Mouse (Mus musculus): ENCODE measurements around the gene Ubox5.
"Not testable (repeated sequence)": the region's sequence is repeated elsewhere in the genome, so short reads cannot be mapped to it uniquely, and the experiment has no call there.

The Ubox5 gene

DNA sequence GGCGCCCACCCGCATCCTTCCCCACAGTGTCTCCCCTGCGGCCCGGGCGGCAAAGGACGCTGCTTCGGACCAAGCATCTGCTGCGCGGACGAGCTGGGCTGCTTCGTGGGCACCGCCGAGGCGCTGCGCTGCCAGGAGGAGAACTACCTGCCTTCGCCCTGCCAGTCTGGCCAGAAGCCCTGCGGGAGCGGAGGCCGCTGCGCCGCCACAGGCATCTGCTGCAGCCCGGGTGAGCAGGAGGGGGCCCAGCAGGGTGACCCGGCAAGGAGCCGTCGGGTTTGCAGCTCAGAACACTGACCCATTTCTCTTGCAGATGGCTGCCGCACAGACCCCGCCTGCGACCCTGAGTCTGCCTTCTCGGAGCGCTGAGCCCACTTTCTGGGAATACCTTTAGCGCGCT, 53.3 kb downstream of the Ubox5 start:
- DNase-seq (ENCODE audit: low spot score), result not testable (repeated sequence)

DNA sequence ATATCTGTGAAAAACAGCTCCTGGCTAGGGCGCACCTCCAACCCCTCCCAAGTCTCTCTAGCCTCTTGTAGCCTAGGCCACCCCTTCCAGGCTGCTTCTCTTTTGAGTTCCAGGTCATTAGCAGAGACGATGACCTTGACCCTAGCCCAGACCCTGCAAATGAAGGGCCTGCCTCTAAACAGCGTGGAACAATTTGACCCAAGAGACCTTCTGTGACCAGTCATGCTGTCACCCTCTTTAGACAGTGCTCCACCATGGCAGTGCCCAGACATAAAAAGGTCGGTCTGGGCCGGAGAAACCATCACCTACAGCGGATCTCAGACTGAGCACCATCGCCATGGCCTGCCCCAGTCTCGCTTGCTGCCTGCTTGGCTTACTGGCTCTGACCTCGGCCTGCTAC, 54.0 kb downstream of the Ubox5 start, which contains the start of gene Oxt:
Gene Oxt, plus strand, starts transcription at position 301 of the 400 bp plus-strand sequence.
- no peak for DNase-seq (ENCODE audit: low spot score)

DNA sequence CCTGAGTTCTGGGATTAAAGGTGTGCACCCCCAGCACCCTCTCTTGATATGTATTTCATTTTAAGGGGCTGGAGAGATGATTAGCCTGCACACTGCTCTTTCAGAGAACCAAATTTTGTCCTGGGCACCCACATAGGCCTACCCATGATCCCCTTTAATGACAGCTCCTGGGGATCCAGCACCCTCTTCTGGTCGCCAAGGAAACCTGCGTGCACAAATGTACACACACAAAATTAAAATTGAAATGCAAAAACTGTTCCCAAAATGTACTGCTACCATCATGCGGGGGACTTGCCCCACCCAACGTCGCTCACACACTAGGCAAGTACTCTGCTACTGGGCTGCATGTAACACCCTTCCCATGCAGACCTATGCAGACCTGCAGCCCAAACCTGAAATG, 54.9 kb downstream of the Ubox5 start:
- no peak for DNase-seq (ENCODE audit: low spot score)

DNA sequence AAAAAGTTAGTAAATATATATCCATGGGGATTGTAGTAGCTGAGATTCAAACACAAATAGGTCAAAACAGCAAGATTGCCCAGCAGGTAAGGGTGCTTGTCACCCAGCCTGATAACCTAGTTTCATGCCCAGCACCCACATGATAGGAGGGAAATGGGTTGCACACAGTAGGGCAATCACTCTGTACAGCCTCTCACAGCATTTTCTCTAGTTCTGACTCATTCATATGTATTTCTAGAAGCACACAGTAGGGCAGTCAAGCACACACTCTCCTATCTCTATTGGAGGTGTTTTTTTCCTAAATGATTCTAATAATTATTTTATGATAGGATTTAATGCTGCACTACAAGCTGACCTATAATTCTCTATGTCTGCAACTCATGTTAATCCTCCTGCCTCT, 59.9 kb downstream of the Ubox5 start:
- DNase-seq (ENCODE audit: low spot score), result no peak

DNA sequence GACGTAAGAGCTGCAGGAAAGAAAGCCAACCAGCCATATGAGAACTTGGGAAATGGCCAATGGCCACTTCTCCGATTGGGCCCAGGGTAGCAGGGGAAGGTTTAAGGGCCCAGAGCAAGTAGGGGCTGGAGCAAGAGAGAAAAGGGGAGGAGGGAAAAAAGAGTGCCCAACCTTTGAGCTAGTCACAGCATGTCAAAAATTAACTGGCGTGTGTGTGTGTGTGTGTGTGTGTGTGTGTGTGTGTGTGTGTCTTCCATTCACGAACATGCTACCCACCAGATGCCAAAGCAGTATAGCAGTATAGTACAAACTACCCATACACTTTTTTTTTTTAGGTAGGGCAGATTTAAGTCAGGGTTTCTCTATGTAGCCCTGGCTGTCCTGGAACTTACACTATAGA, 60.9 kb downstream of the Ubox5 start:
- DNase-seq (ENCODE audit: low spot score), result no peak

DNA sequence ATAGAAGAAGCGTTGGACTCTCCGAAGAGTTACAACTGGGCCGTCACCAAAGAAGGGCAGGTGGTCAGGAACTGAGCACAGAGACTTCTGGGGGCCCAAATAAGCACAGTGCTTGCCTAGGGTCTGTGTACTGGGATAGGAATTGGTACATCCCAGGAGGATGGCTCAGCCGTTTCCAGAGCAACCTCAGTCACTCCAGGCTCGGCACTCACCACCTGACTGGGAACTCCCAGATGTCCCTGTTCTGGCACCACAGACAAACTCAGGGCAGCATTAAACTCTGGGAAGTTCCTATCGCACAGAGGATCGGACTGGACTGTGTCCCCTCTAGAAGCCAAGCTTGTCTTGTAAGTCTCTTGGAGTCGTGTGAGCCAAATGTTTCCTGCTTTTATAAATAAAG, 64.9 kb downstream of the Ubox5 start:
- DNase-seq (ENCODE audit: low spot score), result no peak

DNA sequence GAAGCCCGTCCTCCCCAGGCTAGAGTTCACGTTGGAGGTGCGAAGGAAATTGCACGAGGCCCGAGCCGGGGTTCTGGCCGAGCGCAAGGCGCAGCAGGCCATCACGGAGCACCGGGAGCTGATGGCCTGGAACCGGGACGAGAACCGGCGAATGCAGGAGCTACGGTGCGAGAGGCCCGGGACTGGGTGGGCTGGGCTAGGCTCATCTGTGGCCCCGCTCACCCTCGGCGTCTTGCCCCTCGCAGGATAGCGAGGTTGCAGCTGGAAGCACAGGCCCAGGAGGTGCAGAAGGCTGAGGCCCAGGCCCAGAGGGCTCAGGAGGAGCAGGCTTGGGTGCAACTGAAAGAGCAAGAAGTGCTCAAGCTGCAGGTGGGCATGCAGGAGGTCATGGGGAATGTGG, 65.8 kb downstream of the Ubox5 start:
- no peak for DNase-seq (ENCODE audit: low spot score)

DNA sequence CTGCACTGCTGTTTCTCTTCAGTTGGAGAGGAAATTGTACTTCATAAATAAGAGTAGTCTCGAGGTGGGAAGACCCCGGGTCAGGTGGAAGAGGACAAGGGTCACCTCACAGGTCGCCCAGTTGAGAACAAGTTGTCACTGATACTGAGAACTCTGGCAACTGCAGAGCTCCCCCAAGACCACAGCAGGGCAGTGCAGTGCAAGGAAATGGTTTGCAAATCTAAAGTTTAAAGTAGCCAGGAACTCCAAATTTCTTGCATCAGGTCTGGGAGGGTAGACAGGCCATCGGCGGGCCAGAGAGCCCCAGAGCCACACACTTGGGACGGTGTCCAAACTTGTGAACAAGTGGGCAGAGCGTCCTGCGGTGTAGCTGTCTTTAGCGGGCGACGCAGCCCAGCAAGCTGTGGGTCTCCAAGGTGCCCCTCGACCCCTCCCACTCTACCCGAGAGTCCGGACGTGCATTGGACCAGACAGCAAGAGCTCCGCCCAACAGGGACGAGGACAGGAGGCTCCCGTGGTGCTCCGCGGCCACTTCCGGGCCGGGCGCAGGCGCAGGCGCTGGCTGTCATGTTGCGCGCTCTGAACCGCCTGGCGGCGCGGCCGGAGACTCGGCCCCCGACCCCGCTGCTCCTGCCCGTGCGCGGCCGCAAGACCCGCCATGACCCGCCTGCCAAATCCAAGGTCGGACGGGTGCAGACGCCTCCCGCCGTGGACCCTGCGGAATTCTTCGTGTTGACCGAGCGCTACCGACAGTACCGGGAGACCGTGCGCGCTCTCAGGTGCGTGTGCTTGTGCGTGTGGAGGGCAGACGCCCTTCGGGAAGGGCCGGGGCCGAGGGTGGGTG, 66.4 kb downstream of the Ubox5 start, which contains the start of gene Mrps26:
Gene Mrps26, plus strand, starts transcription at position 531 of the 844 bp plus-strand sequence.
- peak; percentile 87 for DNase-seq (ENCODE audit: low spot score)

DNA sequence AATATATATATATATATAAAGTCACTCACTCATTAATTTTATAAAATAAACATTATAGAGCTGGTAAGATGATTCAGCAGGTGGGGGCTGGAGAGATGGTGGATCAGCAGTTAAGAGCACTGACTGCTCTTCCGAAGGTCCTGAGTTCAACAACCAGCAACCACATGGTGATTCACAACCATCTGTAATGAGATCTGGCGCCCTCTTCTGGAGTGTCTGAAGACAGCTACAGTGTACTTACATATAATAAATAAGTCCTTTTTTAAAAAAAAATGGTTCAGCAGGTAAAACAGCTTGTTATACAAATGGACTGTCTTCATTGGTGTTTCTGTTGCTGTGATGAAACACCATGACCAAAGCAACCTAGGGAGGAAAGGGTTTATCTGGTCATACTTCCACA, 71.8 kb downstream of the Ubox5 start:
- no peak for DNase-seq (ENCODE audit: low spot score)

DNA sequence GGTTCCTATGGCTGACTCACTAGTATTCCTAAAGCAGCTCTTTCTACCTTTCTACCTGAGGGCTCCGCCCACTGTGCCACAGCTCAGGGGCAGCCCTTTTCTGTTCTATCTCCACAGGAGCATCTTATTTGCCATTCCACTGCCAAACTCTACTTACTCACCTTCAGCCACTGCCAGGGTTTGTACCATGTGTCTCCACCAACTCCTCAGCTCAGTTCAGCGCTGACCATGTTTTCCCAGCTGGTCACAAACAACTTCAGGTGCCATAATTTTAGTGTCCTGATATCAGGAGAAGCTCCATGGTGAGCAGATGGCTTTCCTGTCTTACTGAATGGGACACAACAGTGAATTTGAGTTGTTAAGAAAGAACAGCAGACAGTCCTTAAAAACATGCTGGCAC, 72.4 kb downstream of the Ubox5 start:
- DNase-seq (ENCODE audit: low spot score), result no peak

DNA sequence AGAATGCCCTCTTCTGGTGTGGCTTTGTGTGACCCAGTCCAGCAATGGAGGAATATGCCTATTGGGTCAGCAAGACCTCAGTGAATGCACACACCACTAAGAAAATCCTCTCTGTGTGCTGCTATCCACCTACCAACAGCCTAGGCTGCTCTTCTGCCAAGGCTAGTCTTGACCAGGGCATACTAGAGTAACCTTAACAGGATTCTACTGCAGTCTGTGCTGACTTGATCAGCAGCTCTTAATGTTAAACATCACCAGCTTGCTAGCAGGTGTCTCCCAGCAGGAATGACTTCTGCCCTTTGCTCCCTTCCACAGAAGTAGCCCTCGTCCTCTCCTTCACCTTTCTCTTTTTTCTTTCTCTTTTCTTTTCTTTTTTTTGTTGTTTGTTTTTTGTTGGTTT, 73.5 kb downstream of the Ubox5 start:
- DNase-seq (ENCODE audit: low spot score), result no peak

DNA sequence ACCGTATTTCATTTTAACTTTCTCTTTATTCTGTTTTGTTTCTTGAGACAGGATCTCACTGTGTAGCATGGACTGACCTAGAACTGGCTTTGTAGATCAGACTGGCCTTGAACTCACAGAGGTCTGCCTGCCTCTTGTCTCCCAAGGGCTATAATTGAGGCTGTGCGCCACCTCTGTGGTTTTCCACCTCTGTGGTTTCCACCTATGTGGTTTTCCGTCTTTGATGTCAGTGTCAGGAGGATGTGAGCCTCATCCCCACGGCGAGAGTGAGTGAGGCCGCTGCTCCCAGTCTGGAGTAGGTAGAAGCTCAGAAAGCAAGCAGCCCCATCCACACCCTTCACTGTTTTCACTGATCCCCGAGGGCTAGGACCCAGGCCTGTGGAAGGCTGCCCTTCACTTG, 75.0 kb downstream of the Ubox5 start:
- DNase-seq (ENCODE audit: low spot score), result no peak

DNA sequence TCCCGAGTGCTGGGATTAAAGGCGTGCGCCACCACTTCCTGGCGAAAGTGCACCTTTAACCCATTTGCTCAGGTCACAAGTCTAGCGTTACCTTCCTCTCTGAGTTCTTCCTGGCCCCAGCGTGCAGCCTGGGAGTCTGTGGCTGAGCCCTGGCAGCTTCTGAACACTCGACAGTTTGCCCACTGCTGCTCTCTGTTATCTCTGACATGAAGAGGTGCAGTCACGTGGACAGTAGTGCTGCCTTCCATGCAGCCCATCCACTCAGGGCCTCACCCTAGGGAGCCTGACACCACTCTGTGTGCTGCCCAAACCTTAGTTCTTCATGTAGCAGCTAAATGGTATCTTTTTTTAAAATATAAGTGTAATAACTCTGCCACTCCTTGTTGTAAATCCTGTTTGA, 82.9 kb downstream of the Ubox5 start:
- DNase-seq (ENCODE audit: low spot score), result no peak

DNA sequence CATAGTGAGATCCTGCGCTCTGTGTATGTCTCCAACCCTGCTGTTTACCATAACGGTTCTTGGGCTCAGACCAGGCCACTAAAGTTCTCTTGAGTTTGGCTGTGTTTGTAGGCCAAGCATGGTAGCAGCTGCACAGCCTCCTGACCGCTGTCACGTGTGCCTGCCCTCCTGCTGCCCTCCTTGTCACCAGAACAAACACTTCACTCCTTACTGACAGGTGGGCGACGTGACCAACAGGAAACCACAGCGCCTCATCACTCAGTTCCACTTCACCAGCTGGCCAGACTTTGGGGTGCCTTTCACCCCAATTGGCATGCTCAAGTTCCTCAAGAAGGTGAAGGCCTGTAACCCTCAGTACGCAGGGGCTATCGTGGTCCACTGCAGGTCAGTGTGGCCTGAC, 89.6 kb downstream of the Ubox5 start:
- no peak for DNase-seq (ENCODE audit: low spot score)
